Mouse (Mus musculus): ENCODE data around the gene Ptprn. TPM values are rescaled to one million over a fixed set of nuclear protein-coding genes. Genes with fewer than 3 reads are reported as not detected.

Ptprn gene
- polyA plus RNA-seq, 1 experiment from 2014 or later, result 33.5 TPM

DNA sequence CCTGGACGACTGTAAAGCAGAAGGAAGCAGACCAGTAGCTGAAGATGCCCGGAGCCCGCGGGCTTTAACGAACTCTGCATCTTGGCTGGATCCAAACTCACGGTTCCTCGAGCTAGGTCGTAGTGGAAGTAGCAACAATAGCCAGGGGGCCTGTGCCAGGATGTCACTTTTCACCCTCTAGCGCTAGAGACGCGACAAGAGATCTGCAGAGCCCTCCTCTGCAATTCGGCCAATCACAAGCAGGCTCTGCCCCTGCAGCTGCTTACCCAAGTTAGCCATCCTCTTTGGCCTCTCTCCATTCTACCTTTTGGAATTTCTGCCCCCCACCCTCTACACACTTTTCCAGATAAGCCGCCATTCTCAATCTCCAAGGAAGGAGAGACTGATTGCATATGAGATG, 13.9 kb upstream of the Ptprn start, which contains the start of gene Resp18:
TSS of gene Resp18 (minus strand) at position 188 of the 400 bp plus-strand sequence.
- Histone ChIP-seq H3K4me2 (peak within 1 kb of the TSS; percentile 58), H3K9me3 (no peaks in the 10 kb centered on the region), H3K27me3 (peaks cover 8% of the 10 kb centered on the region), H3K4me1 (replicated peaks) (no peaks in the 10 kb centered on the region), H3K36me3 (no peaks in the 10 kb centered on the region), H3K9ac (peak within 1 kb of the TSS; percentile 57), H3K27ac (replicated peaks) (peak within 1 kb of the TSS; percentile 78), H3K4me3 (peak within 1 kb of the TSS; percentile 50)
- 3% methylated on average over 13 of the region's 13 CpGs for WGBS
- peak; percentile 75 for ATAC-seq (ENCODE audit: low FRiP score, low read depth)

DNA sequence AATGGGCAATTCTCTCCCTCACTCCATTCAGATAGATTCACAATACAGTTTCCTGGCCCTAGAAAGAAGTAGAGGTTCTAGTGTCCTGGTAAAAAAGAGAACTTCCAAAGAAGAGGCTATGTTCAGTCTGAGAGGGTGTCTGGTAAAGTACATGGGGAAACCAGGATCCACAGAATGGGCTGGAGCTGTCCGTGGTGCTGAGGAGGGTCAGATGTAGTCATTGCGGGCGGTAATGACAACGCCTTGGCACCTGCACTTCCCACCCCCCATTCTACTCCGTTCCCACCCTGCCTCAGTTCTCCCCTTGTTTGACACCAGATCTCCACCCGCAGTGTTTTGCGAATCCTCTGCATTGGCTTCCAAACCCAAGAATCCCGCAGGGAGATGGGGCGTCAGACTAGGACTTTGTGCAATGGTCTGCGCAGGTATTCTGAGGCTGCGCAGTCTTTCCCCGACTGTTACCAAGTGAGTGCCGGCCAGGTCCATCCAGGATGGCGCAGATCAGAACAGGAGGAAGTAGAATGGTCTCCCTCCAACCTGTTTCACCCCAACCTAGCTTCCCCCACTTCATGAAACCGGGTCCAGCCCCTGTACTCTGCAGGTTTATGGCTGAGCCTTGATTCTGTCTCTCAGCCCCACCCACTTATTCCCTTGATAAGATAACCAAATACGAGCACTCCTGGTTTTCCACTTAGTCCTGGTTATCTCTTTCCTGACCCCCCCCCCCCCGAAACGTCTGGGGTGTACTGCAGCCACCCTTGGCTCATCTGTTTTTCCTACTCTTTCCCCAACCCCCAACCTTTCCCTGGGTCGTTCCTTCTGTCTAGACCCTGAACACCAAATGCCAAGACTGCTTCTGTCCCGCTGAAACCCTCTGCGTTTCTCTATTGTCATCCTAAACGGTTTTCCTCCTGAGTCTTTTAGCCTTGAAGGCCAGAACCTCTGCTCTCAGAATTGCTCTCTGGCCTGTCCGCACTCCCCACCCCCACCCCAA, 13.2 kb upstream of the Ptprn start:
- Histone ChIP-seq H3K27ac (replicated peaks) (peak overlapping the region; percentile 78), H3K9ac (peak overlapping the region; percentile 57), H3K4me3 (peak overlapping the region; percentile 50), H3K4me2 (peak overlapping the region; percentile 58), H3K4me1 (replicated peaks) (no peaks in the 10 kb centered on the region), H3K9me3 (no peaks in the 10 kb centered on the region), H3K27me3 (peaks cover 8% of the 10 kb centered on the region), H3K36me3 (no peaks in the 10 kb centered on the region)
- WGBS, result 3% methylated on average over 23 of the region's 23 CpGs
- peak; percentile 80; the same call in 1 of the 2 replicates for ATAC-seq (ENCODE audit: low FRiP score, low read depth)

GRCm38 (mm10) chr1:75262969-75263951, 1.0 kb downstream of the Ptprn start:
- Histone ChIP-seq H3K36me3 (0 out of 2 replicates have a peak, but pooled peaks cover 2% of the 10 kb centered on the region), H3K9me3 (no peaks in the 10 kb centered on the region), H3K4me2 (peak overlapping the region; percentile 72), H3K4me3 (peak overlapping the region; percentile 70), H3K4me1 (replicated peaks) (peaks cover 19% of the 10 kb centered on the region), H3K27me3 (peaks cover 32% of the 10 kb centered on the region), H3K27ac (replicated peaks) (peak overlapping the region; percentile 66), H3K9ac (peak overlapping the region; percentile 57)
- WGBS, result under 1% methylated on average over 38 of the region's 40 CpGs
- peak; percentile 77 for ATAC-seq (ENCODE audit: low FRiP score, low read depth)

DNA sequence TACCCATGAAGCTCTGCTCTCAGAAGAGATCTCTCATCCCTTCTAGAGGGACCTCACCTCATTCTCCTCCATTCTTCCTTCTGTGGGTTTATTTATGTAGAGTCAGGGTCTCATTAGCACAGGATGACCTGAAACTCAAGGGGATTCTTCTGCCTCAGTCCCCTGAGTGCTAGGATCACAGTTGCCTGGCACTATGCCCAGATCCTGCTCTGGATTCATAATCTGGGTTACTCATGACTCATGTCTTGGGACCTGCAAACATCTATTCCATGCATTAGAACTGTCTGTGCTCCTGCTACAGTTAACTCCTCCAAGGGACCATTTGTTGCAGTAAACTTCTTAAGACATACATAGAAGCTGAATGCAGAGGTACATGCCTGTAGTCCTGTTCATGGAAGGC, 3.0 kb downstream of the Ptprn start:
- peaks cover 19% of the 10 kb centered on the region for H3K4me1 ChIP-seq (replicated peaks)
- H3K27ac ChIP-seq (replicated peaks), result no peak overlapping the region
- no peak for ATAC-seq (ENCODE audit: low FRiP score, low read depth)
- H3K9me3 ChIP-seq, result no peaks in the 10 kb centered on the region
- H3K4me2 ChIP-seq, result no peak overlapping the region
- H3K27me3 ChIP-seq, result peaks cover 32% of the 10 kb centered on the region
- H3K4me3 ChIP-seq, result no peak overlapping the region
- H3K36me3 ChIP-seq, result 0 out of 2 replicates have a peak, but pooled peaks cover 3% of the 10 kb centered on the region
- H3K9ac ChIP-seq, result no peak overlapping the region

GRCm38 (mm10) chr1:75255516-75256046, 8.7 kb downstream of the Ptprn start:
- H3K4me1 ChIP-seq (replicated peaks), result peaks cover 14% of the 10 kb centered on the region
- no peak overlapping the region for H3K4me2 ChIP-seq
- WGBS, result 65% methylated on average over 10 of the region's 10 CpGs
- H3K9me3 ChIP-seq, result no peaks in the 10 kb centered on the region
- ATAC-seq (ENCODE audit: low FRiP score, low read depth), result no peak
- no peaks in the 10 kb centered on the region for H3K27me3 ChIP-seq
- H3K27ac ChIP-seq (replicated peaks), result no peak overlapping the region
- no peak overlapping the region for H3K4me3 ChIP-seq
- H3K36me3 ChIP-seq, result 0 out of 2 replicates have a peak, but pooled peaks cover 3% of the 10 kb centered on the region
- no peak overlapping the region for H3K9ac ChIP-seq

DNA sequence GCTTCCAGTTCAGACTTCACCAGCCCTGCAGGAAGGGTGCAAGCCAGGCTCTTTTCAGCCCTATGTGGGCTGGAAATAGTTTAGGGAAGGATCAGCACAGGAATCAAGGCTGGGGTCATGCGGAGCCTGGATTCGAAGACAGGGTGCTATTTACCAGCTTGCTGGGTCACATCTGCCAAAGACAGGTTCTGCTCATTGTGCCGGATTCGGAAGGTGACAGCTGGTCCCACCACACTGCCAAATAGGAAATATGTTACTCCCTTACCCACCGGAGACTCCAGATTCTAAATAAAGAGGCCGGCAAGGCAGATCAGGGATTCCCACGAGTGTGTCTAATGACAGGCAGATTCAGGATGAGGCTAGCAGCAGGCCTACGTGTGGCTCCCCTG, 9.7 kb downstream of the Ptprn start:
- Histone ChIP-seq H3K27ac (replicated peaks) (no peak overlapping the region; the same call in 1 of the 2 replicates), H3K27me3 (no peaks in the 10 kb centered on the region), H3K36me3 (0 out of 2 replicates have a peak, but pooled peaks cover 3% of the 10 kb centered on the region), H3K4me3 (no peak overlapping the region), H3K4me1 (replicated peaks) (peaks cover 14% of the 10 kb centered on the region), H3K9me3 (no peaks in the 10 kb centered on the region), H3K9ac (no peak overlapping the region), H3K4me2 (no peak overlapping the region)
- ATAC-seq (ENCODE audit: low FRiP score, low read depth), result no peak
- 51% methylated on average over 8 of the region's 8 CpGs for WGBS

GRCm38 (mm10) chr1:75253849-75254624, 10.3 kb downstream of the Ptprn start:
- H3K36me3 ChIP-seq, result 0 out of 2 replicates have a peak, but pooled peaks cover 3% of the 10 kb centered on the region
- H3K9me3 ChIP-seq, result no peaks in the 10 kb centered on the region
- H3K4me1 ChIP-seq (replicated peaks), result peaks cover 14% of the 10 kb centered on the region
- no peak overlapping the region for H3K9ac ChIP-seq
- WGBS, result 66% methylated on average over 16 of the region's 16 CpGs
- H3K27me3 ChIP-seq, result no peaks in the 10 kb centered on the region
- no peak overlapping the region for H3K4me3 ChIP-seq
- no peak for ATAC-seq (ENCODE audit: low FRiP score, low read depth)
- H3K27ac ChIP-seq (replicated peaks), result no peak overlapping the region; the same call in 1 of the 2 replicates
- no peak overlapping the region for H3K4me2 ChIP-seq

- 79% methylated on average over 16 of the region's 16 CpGs for WGBS
- 0 out of 2 replicates have a peak, but pooled peaks cover 3% of the 10 kb centered on the region for H3K36me3 ChIP-seq
- no peaks in the 10 kb centered on the region for H3K9me3 ChIP-seq
- no peak overlapping the region for H3K4me3 ChIP-seq
- no peak overlapping the region for H3K27ac ChIP-seq (replicated peaks)
- H3K27me3 ChIP-seq, result no peaks in the 10 kb centered on the region
- ATAC-seq (ENCODE audit: low FRiP score, low read depth), result no peak
- H3K4me2 ChIP-seq, result no peak overlapping the region
- H3K9ac ChIP-seq, result no peak overlapping the region
- H3K4me1 ChIP-seq (replicated peaks), result peaks cover 14% of the 10 kb centered on the region
Observed at GRCm38 (mm10) chr1:75253029-75253428, 11.3 kb downstream of the Ptprn start.

DNA sequence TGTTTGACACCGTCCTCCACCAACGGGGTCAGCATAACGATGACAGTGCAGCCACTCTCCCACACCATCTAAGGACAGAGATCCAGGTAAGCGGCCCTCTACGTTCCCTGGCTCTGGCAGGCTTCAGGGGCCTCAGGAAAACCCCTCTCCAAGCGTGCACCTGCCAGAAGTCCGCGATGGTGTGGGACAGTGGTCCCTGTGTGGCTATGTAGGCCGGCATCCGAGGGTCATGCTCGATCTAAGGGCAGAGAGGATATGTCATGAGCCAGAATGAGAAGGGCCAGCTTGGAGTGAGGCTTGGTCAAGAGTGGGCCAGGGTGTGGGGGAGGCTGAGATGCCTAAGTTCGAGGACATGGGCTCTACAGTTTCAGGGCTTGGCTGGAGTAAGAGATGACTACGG, 12.0 kb downstream of the Ptprn start:
- H3K4me1 ChIP-seq (replicated peaks), result peaks cover 14% of the 10 kb centered on the region
- no peak overlapping the region for H3K9ac ChIP-seq
- 0 out of 2 replicates have a peak, but pooled peaks cover 3% of the 10 kb centered on the region for H3K36me3 ChIP-seq
- WGBS, result 73% methylated on average over 13 of the region's 13 CpGs
- H3K9me3 ChIP-seq, result no peaks in the 10 kb centered on the region
- H3K4me2 ChIP-seq, result no peak overlapping the region
- H3K27ac ChIP-seq (replicated peaks), result no peak overlapping the region
- ATAC-seq (ENCODE audit: low FRiP score, low read depth), result peak; percentile 4; the same call in 1 of the 2 replicates
- no peaks in the 10 kb centered on the region for H3K27me3 ChIP-seq
- H3K4me3 ChIP-seq, result no peak overlapping the region

DNA sequence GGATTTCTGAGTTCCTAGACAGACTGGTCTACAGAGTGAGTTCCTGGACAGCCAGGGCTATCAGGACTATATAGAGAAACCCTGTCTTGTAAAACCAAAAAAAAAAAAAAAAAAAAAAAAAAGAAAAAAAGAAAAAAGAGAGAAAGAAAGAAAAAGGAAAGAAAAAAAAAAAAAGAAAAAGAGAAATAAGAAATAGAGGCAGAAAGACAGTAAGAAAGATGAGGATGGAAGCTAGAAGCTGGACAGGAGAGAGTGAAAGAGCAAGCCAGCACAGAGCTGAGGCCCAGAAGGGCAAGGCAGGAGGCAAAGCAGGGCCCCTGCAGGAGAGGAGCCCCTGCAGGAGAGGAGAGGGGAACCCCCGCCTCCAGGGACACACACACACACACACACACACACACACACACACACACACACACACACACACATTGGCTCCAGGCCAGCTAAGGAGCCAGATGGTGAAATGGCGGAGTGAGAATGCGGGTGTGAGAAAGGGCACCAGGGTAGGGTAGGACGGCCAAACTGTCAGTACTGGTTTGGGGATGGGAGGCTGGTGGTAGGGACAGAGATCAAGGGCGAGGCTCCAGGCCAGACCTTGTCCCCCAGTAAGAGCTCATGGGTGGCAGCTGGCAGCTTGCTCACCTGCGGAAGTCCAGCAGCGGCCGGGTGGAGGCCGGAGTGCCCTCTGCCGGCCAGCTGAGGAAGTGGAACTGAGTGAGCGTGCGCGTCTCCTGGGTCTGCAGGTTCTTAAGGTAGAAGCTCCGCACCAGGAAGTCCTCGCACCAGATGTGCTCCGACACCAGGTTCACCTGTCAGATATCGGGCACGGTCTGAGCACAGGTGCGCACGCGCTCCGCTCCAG, 13.0 kb downstream of the Ptprn start:
- peak overlapping the region; percentile 60 for H3K27ac ChIP-seq (replicated peaks)
- peaks cover 14% of the 10 kb centered on the region for H3K4me1 ChIP-seq (replicated peaks)
- H3K27me3 ChIP-seq, result no peaks in the 10 kb centered on the region
- H3K36me3 ChIP-seq, result 0 out of 2 replicates have a peak, but pooled peaks cover 2% of the 10 kb centered on the region
- peak overlapping the region; percentile 19 for H3K4me3 ChIP-seq
- H3K9ac ChIP-seq, result no peak overlapping the region
- peak overlapping the region; percentile 48 for H3K4me2 ChIP-seq
- 3% methylated on average over 21 of the region's 22 CpGs for WGBS
- H3K9me3 ChIP-seq, result no peaks in the 10 kb centered on the region
- peak; percentile 50; the same call in 1 of the 2 replicates for ATAC-seq (ENCODE audit: low FRiP score, low read depth)

All from hindbrain, embryonic 15.5 days (tissue).